ENCODE assay signal across 8 mouse cellular contexts in the genomic region with DNA sequence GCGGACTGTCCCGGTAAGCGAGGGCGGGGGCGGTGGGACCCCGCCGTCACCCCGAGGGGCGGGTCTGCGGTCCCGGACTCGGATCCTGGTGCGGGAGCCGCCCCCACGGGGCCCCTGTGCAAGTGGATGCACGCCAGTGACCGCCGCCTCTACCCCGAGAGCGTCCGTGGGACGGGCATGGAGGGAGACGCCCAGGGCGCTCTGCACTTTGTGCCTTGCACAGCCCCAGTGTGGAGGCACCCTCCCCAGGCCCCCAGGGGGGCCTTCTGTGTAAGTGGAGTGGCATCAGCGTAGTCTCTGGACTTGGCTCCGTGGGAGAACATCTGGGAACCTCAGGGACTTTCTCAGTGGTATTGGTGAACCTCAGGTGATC. TPM values are rescaled to one million over a fixed set of nuclear protein-coding genes. Genes with fewer than 3 reads are reported as not detected.
DNase-seq lines count a peak whose midpoint lies in the region; ATAC-seq and TF ChIP-seq lines count a peak whose summit lies in the region.

No protein-coding gene starts in this region.

- H3K27ac ChIP-seq in kidney, postnatal 0 days = no peak overlapping the region
- no peak overlapping the region for H3K27ac ChIP-seq in heart, embryonic 12.5 days (ENCODE audit: poor library complexity, severe bottlenecking)
- no peak overlapping the region for H3K27ac ChIP-seq in liver, embryonic 12.5 days
- H3K27ac ChIP-seq in stomach, postnatal 0 days (replicated peaks) = peak overlapping the region; percentile 30; the same call in 1 of the 2 replicates

- DNase-seq in kidney, postnatal 0 days (ENCODE audit: low spot score) = no peak
- DNase-seq in kidney, postnatal 36 days = no peak
- peak; percentile 23 for DNase-seq in cerebellum, adult 9-11 months
- peak; percentile 27 for DNase-seq in stomach, postnatal 0 days (ENCODE audit: low spot score)
- no peak for DNase-seq in spleen, postnatal 36 days (ENCODE audit: low spot score in 2 of 2)
- DNase-seq in right cerebral cortex, postnatal 14 days = no peak

- no peaks in the 10 kb centered on the region for H3K9me3 ChIP-seq in kidney, postnatal 0 days (replicated peaks; ENCODE audit: low read length)
- H3K9me3 ChIP-seq in heart, embryonic 12.5 days (replicated peaks) = 0 out of 2 replicates have a peak, but pooled peaks cover 2% of the 10 kb centered on the region
- no peaks in the 10 kb centered on the region for H3K9me3 ChIP-seq in liver, embryonic 12.5 days (replicated peaks)
- H3K9me3 ChIP-seq in stomach, postnatal 0 days (ENCODE audit: control insufficient read depth, low read length) = no peaks in the 10 kb centered on the region

- H3K9ac ChIP-seq in kidney, postnatal 0 days (ENCODE audit: low read depth, low read length) = peak overlapping the region; percentile 54
- peak overlapping the region; percentile 82 for H3K9ac ChIP-seq in heart, embryonic 12.5 days
- peak overlapping the region; percentile 55 for H3K9ac ChIP-seq in liver, embryonic 12.5 days
- peak overlapping the region; percentile 58 for H3K9ac ChIP-seq in stomach, postnatal 0 days (ENCODE audit: low read length)

- no peak for TF ChIP-seq CTCF in kidney, postnatal 0 days (IDR thresholded peaks at IDR 0.05; ENCODE audit: low read depth)
- no peak for TF ChIP-seq CTCF in stomach, postnatal 0 days (IDR thresholded peaks at IDR 0.05; ENCODE audit: low read depth)

- no peaks in the 10 kb centered on the region for H3K36me3 ChIP-seq in kidney, postnatal 0 days (ENCODE audit: insufficient read depth, low read length)
- no peaks in the 10 kb centered on the region for H3K36me3 ChIP-seq in heart, embryonic 12.5 days
- H3K36me3 ChIP-seq in liver, embryonic 12.5 days = no peaks in the 10 kb centered on the region
- H3K36me3 ChIP-seq in stomach, postnatal 0 days (ENCODE audit: control insufficient read depth, insufficient read depth, low read length) = no peaks in the 10 kb centered on the region

- ATAC-seq in kidney, postnatal 0 days (replicated peaks; ENCODE audit: low FRiP score, low read depth) = 0 out of 2 replicates have a peak, but pooled peaks have one; percentile 33
- peak; percentile 57 for ATAC-seq in heart, embryonic 12.5 days (ENCODE audit: insufficient number of reproducible peaks, low FRiP score)
- no peak for ATAC-seq in liver, embryonic 12.5 days
- no peak; the same call in 1 of the 2 replicates for ATAC-seq in stomach, postnatal 0 days (ENCODE audit: low FRiP score, low TSS enrichment)

- H3K4me2 ChIP-seq in kidney, postnatal 0 days (ENCODE audit: low read length) = peak overlapping the region; percentile 74
- H3K4me2 ChIP-seq in heart, embryonic 12.5 days = peak overlapping the region; percentile 87
- peak overlapping the region; percentile 77 for H3K4me2 ChIP-seq in liver, embryonic 12.5 days
- peak overlapping the region; percentile 91 for H3K4me2 ChIP-seq in stomach, postnatal 0 days (replicated peaks; ENCODE audit: low read depth)

- H3K27me3 ChIP-seq in kidney, postnatal 0 days (ENCODE audit: insufficient read depth, low read length) = peaks cover 23% of the 10 kb centered on the region
- H3K27me3 ChIP-seq in heart, embryonic 12.5 days (replicated peaks) = peaks cover 64% of the 10 kb centered on the region
- H3K27me3 ChIP-seq in liver, embryonic 12.5 days (replicated peaks) = peaks cover 96% of the 10 kb centered on the region
- no peaks in the 10 kb centered on the region; the same call in 1 of the 2 replicates for H3K27me3 ChIP-seq in stomach, postnatal 0 days (ENCODE audit: control insufficient read depth, insufficient read depth, low read length)

- H3K4me3 ChIP-seq in kidney, postnatal 0 days (replicated peaks; ENCODE audit: low read depth, low read length) = peak overlapping the region; percentile 42
- peak overlapping the region; percentile 66 for H3K4me3 ChIP-seq in heart, embryonic 12.5 days
- peak overlapping the region; percentile 55 for H3K4me3 ChIP-seq in liver, embryonic 12.5 days
- H3K4me3 ChIP-seq in stomach, postnatal 0 days (ENCODE audit: low read depth, low read length) = peak overlapping the region; percentile 56

- TF ChIP-seq EP300 in stomach, postnatal 0 days (optimal IDR thresholded peaks at IDR 0.05) = no peak

- 2% methylated on average over 21 of the region's 26 CpGs for WGBS in kidney, postnatal 0 days
- 3% methylated on average over 26 of the region's 26 CpGs for WGBS in heart, embryonic 12.5 days
- WGBS in liver, embryonic 12.5 days (ENCODE audit: insufficient replicate concordance) = 4% methylated on average over 25 of the region's 26 CpGs
- 2% methylated on average over 18 of the region's 26 CpGs for WGBS in stomach, postnatal 0 days

- H3K4me1 ChIP-seq in kidney, postnatal 0 days (replicated peaks; ENCODE audit: insufficient read depth, low read length) = no peaks in the 10 kb centered on the region
- H3K4me1 ChIP-seq in heart, embryonic 12.5 days (replicated peaks) = 0 out of 2 replicates have a peak, but pooled peaks cover 4% of the 10 kb centered on the region
- H3K4me1 ChIP-seq in liver, embryonic 12.5 days = peaks cover 10% of the 10 kb centered on the region; the same call in 1 of the 2 replicates
- H3K4me1 ChIP-seq in stomach, postnatal 0 days (replicated peaks; ENCODE audit: control insufficient read depth, insufficient read depth) = no peaks in the 10 kb centered on the region

RNA-seq across cellular contexts. Expression of a gene that starts 0.9 kb away (rescaled TPM):
- polyA plus RNA-seq in kidney, postnatal 0 days (2015; fragmentation: Nextera tagmentation; extraction: Ambion mirVana) = 0.34 and 0.64 TPM in 2 replicates
- 3.4 and 3.9 TPM in 2 replicates for polyA plus RNA-seq in heart, embryonic 12.5 days (2016; fragmentation: Nextera tagmentation; extraction: Ambion mirVana)
- polyA plus RNA-seq in liver, embryonic 12.5 days (2016; fragmentation: Nextera tagmentation; extraction: Ambion mirVana) = 0.18 and 0.26 TPM in 2 replicates
- polyA plus RNA-seq in stomach, postnatal 0 days (2015; fragmentation: Nextera tagmentation; extraction: Ambion mirVana) = 6.1 and 6.5 TPM in 2 replicates

RNA-seq across cellular contexts. Expression of a gene that starts 32.2 kb away (rescaled TPM):
- 4.6 and 5.3 TPM in 2 replicates for polyA plus RNA-seq in kidney, postnatal 0 days (2015; fragmentation: Nextera tagmentation; extraction: Ambion mirVana)
- 15.6 and 17.7 TPM in 2 replicates for polyA plus RNA-seq in heart, embryonic 12.5 days (2016; fragmentation: Nextera tagmentation; extraction: Ambion mirVana)
- polyA plus RNA-seq in liver, embryonic 12.5 days (2016; fragmentation: Nextera tagmentation; extraction: Ambion mirVana) = 0.94 and 1.2 TPM in 2 replicates
- polyA plus RNA-seq in stomach, postnatal 0 days (2015; fragmentation: Nextera tagmentation; extraction: Ambion mirVana) = 9.0 and 9.4 TPM in 2 replicates

RNA-seq across cellular contexts. Expression of a gene that starts 43.4 kb away (rescaled TPM):
- polyA plus RNA-seq in kidney, postnatal 0 days (2015; fragmentation: Nextera tagmentation; extraction: Ambion mirVana) = 0.09 and 0.33 TPM in 2 replicates
- 0.37 and 0.60 TPM in 2 replicates for polyA plus RNA-seq in heart, embryonic 12.5 days (2016; fragmentation: Nextera tagmentation; extraction: Ambion mirVana)
- 0.24 and 0.33 TPM in 2 replicates for polyA plus RNA-seq in liver, embryonic 12.5 days (2016; fragmentation: Nextera tagmentation; extraction: Ambion mirVana)
- 0.11 TPM in 2 replicates for polyA plus RNA-seq in stomach, postnatal 0 days (2015; fragmentation: Nextera tagmentation; extraction: Ambion mirVana)

RNA-seq across cellular contexts. Expression of a gene that starts 52.0 kb away (rescaled TPM):
- polyA plus RNA-seq in kidney, postnatal 0 days (2015; fragmentation: Nextera tagmentation; extraction: Ambion mirVana) = 0.37 and 0.66 TPM in 2 replicates
- 0.23 and 0.49 TPM in 2 replicates for polyA plus RNA-seq in heart, embryonic 12.5 days (2016; fragmentation: Nextera tagmentation; extraction: Ambion mirVana)
- polyA plus RNA-seq in liver, embryonic 12.5 days (2016; fragmentation: Nextera tagmentation; extraction: Ambion mirVana) = 0.20 and 0.47 TPM in 2 replicates
- 0.41 and 0.46 TPM in 2 replicates for polyA plus RNA-seq in stomach, postnatal 0 days (2015; fragmentation: Nextera tagmentation; extraction: Ambion mirVana)

Comparison
In these comparisons a context has a peak if more than half of its experiments do, and no peak if none do; other contexts are left out.
1. ATAC-seq: peak in kidney, postnatal 0 days (single experiment) and heart, embryonic 12.5 days (single experiment); none in liver, embryonic 12.5 days (single experiment) and stomach, postnatal 0 days (single experiment).
2. DNase-seq: peak in cerebellum, adult 9-11 months (single experiment) and stomach, postnatal 0 days (single experiment); none in kidney, postnatal 0 days (single experiment), kidney, postnatal 36 days (0 of 2), spleen, postnatal 36 days (0 of 2) and right cerebral cortex, postnatal 14 days (single experiment).
3. Peak in every context shown above with its lines, with median percentiles within 50 percentile points of each other: H3K4me2 ChIP-seq, H3K4me3 ChIP-seq and H3K9ac ChIP-seq.